Mouse (Mus musculus) cerebellum, adult 2 months (tissue): ENCODE data around the gene Banf1.

ENCODE experiments used
- CTCF ChIP-seq: fragments of 200-500 bp; IDR thresholded peaks from 2 replicates; pipeline ENCODE4 v1.5.1; 2011; ENCODE audit warnings: low read depth, mild to moderate bottlenecking, control low read depth, low read length, moderate library complexity, borderline replicate concordance; ENCODE audit not compliant: insufficient read depth
- POLR2A ChIP-seq: fragments of 200-500 bp; IDR thresholded peaks from 2 replicates; pipeline ENCODE4 v1.6.1; 2011; ENCODE audit warnings: low read length, control low read depth, borderline replicate concordance; ENCODE audit not compliant: insufficient read depth

- TF ChIP-seq CTCF (no peak), POLR2A (no peak)
Measured at GRCm38 (mm10) chr19:5410641-5411040, 43.7 kb upstream of the Banf1 start.
